Mouse (Mus musculus) NIH3T3 (cell line): ENCODE results near the gene Ubald1.

Experiments
- DNase-seq: peaks from one replicate; pipeline ENCODE4 v3.0.0-alpha.2; 2012; ENCODE audit warnings: low read depth

Ubald1 gene

GRCm38 (mm10) chr16:4899711-4900110 lies 19.6 kb upstream of the Ubald1 start:
- no peak for DNase-seq

- DNase-seq: no peak
Measured at GRCm38 (mm10) chr16:4898881-4899280, 18.8 kb upstream of the Ubald1 start.

GRCm38 (mm10) chr16:4897146-4897730 lies 17.1 kb upstream of the Ubald1 start:
- DNase-seq: no peak

GRCm38 (mm10) chr16:4896249-4897027 lies 16.3 kb upstream of the Ubald1 start:
- DNase-seq: no peak

GRCm38 (mm10) chr16:4894201-4894908 lies 14.2 kb upstream of the Ubald1 start:
- no peak for DNase-seq

- peak; percentile 42 for DNase-seq
Measured at GRCm38 (mm10) chr16:4892171-4892570, 12.1 kb upstream of the Ubald1 start.

DNA sequence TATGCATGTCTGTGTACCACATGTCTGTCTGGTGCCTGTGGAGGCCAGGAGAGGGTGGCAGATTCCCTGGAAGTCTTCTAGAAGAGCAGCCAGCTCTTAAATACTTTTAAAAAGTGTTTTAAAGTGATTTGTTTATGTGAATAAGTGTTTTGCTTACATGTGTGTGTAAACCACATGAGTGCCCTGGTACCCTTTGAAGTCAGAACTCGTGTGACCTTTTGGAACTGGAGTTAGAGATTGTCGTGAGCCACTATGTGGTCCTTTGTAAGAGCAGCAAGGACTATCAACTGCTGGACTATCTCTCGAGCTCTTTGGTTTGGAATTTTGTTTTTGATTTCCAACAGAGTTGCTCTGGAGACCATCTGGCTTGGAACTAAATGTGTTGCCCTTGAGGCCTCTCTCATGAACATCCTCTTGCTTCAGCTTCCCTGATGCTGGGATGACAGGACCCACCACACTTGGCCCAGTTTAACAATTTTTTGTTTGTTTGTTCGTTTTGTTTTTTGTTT lies 10.1 kb upstream of the Ubald1 start:
- no peak for DNase-seq

- no peak for DNase-seq
Measured at GRCm38 (mm10) chr16:4886690-4887020, 6.5 kb upstream of the Ubald1 start.

DNA sequence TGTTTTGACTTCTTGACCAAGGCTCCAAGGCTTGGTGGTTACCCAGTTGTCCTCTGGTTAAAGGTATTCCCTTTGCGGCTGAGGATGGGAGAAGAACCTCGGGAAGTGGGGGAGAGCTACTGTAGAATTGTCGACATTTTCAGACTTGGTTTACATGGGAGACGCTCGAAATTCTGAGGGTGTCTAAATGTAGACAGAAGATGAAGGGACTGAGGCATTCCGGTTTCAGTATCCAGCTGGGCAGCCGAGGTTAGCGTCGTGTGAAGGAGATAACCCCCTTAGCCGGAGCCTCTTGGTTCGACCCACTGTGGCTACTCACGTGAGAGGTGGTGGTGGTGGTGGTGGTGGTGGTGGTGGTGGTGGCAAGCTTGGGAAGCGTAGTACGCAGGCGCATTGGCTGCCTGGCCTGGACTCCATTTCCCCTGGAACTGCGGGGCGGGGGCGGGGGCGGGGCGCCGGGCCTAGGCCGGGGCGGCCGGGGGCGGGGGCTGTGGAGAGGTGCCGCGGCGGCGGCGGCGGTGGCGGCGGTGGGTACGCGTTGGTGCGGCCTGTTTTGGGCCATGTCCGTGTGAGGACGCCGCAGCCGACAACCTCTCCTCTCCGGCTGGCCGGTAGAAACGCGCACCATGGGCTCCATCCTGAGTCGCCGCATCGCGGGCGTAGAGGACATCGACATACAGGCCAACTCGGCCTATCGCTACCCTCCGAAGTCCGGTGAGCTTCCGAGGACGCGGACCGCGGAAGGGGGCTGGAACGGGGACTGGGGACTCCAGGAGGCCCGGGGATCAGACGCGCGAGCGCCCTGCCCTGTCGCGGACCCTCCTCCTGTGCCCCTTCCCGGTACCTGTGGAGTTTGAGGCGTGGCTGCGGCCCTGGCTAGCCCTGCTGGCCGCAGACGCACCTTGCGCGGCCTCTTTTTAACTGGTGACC lies 5.9 kb upstream of the Ubald1 start, which contains the start of gene Mgrn1:
Mgrn1 (plus strand) TSS at position 490 of the 930 bp plus-strand sequence.
- DNase-seq: peak; percentile 97

- DNase-seq: no peak
Measured at GRCm38 (mm10) chr16:4884930-4885329, 4.8 kb upstream of the Ubald1 start.

GRCm38 (mm10) chr16:4881400-4882351 lies 1.6 kb upstream of the Ubald1 start:
- DNase-seq: no peak

DNA sequence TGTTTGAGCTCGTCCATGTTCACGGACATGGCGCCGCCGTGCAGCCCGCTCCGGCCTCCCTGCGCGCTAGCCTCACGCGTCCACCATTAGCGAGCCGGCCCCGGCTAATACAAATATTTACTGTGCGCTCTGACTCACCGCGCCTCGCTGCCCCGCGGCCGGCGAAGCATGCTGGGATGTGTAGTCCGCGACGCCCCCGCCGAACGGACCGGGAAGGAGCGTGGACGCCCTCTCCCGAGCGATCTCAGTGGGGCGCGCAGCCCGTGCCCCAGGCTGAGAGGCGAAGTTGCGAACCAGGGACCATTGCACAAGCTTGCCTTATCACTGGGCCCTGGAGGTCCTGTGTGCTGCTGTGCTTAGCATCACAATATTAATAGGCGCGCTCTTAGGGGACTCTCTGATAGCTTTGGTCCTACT lies 399 bp downstream of the Ubald1 start:
- DNase-seq: peak; percentile 96

- DNase-seq: peak; percentile 65
Measured at GRCm38 (mm10) chr16:4879101-4879707, 911 bp downstream of the Ubald1 start.

DNA sequence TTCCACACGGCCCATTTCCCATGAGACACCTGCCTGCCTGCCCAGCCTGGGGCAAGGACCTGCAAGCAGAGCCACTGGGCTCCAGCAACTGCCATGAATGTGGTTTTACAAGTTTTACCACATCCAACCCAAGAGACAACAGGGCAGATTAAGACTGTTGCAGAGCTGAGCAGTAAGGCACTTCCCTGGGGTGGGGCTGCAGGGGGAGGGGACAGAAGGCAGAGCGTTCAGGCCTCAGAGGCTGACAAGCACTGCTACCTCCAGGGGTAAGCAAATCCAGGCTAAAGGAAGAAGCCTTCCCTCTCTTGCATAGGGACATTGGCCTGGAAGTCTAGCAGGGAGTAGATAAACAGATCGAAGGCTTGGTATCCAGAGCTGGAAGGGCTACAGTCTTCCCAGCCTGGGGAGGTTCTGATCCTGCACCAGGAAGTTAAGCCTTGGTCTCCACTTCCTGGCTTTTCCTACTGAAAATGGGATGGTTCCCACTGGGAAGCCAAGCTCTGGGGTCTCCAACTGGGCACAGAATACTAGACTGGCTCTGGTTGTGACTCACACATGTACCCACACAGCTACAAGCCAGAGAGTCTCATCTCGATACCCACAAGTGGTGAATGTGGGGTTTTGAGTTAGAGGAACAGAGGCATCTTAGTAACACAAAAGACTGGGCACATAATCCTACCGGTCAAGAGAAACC lies 1.8 kb downstream of the Ubald1 start:
- DNase-seq: peak; percentile 66

DNA sequence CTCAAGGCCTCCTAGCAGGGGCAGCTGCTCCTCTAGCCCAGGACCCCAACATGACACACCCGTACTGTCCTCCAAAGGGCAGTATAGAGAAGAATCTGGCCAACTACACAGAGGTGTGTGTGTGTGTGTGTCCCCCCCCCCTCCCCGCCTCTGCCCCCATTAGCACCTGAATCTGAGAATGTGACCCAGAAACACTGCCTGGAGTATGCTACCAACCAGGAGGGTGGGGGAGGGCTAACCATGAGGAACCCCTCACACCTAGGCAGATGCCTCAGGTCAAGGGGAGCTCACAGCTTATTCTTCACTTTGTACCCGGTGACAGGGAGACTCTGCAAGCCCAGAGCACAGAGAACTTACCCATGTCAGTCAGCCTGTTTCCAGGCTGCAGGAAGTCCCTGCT lies 2.4 kb downstream of the Ubald1 start:
- DNase-seq: no peak

DNA sequence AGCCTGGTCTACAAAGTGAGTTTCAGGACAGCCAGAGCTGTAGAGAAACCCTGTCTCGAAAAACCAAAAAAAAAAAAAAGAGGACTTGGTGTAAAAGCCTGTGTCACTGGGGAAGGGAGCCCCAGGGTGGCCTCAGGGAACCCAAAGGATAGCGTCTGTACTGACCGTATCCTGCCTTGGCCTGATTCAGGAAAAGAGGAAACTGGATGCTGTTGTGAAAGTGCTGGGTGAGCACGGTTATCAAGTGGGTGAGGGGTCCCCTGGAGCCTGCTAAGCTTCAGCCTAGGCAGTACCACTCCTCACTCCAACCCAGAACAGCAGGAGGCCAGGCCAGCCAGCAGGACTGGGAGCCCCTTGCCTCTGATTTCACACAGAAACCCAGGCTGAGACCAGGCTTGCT lies 2.9 kb downstream of the Ubald1 start:
- DNase-seq: no peak

- DNase-seq: peak; percentile 49
Measured at GRCm38 (mm10) chr16:4876033-4876680, 4.0 kb downstream of the Ubald1 start.

DNA sequence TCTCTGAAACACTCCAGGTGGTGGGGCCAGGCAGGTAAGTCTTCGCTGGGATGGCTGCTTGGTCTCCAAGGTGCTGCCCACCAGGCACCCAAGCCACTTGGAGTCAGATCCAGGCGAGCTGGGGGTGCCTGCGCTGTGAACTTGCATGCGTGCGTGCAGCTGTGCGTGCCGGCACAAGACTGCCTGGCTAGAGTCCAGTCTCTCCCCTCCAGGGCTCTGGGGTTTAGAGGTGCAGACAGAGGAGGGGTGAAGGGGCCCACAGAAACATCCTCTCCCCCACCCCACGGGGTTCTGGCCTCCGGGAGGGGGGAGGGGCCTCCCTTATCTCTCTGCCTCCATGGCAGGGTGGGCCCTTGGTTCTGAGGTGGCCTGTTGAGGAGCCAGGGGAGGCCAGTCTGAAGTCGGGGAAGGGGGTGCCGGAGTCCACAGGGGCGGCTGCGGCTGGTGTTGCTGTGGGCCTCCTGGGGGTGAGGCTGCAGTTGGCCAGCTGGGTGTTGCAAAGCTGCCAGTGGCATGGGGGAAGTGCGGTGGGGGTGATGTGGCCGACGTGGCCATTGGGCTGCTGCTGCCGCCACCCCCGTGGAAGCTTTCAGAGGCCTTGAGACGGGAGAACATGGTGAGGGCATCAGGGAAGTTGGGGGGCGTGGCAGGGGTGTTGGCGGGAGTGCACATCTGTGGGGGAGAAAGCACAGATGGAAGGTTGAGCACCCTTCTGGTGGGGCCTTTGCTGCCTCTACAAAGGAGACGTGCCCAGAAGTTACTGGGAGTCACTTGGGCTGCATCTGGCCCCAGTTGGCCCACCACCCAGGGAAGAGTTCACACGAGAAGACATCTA lies 4.7 kb downstream of the Ubald1 start:
- no peak for DNase-seq
